Mouse (Mus musculus): Measurements from ENCODE around the gene Gm28042. TPM values are rescaled to one million over a fixed set of nuclear protein-coding genes. Genes with fewer than 3 reads are reported as not detected.

The Gm28042 gene
- polyA plus RNA-seq, 1 experiment from 2014 or later, result 5.3 TPM

- no peak overlapping the region for H3K4me3 ChIP-seq (ENCODE audit: low read depth, low read length)
- H3K36me3 ChIP-seq (ENCODE audit: control insufficient read depth, insufficient read depth, low read length), result no peaks in the 10 kb centered on the region
- H3K9ac ChIP-seq (ENCODE audit: low read depth, low read length), result no peak overlapping the region
- WGBS, result 79% methylated on average over 2 of the region's 2 CpGs
- H3K9me3 ChIP-seq (ENCODE audit: control insufficient read depth, low read length), result no peaks in the 10 kb centered on the region
- no peaks in the 10 kb centered on the region for H3K4me1 ChIP-seq (replicated peaks; ENCODE audit: control insufficient read depth, insufficient read depth, low read length)
- no peaks in the 10 kb centered on the region for H3K27me3 ChIP-seq (ENCODE audit: control insufficient read depth, insufficient read depth, low read length)
- no peak overlapping the region for H3K27ac ChIP-seq (ENCODE audit: low read depth, low read length)
- H3K4me2 ChIP-seq (replicated peaks; ENCODE audit: low read depth, low read length), result no peak overlapping the region
- ATAC-seq (ENCODE audit: low FRiP score) (no peak), DNase-seq (ENCODE audit: low spot score) (no peak)
Observed at GRCm38 (mm10) chr2:119992349-119992748, 34.9 kb upstream of the Gm28042 start.

- Histone ChIP-seq H3K27me3 (ENCODE audit: control insufficient read depth, insufficient read depth, low read length) (no peaks in the 10 kb centered on the region), H3K36me3 (ENCODE audit: control insufficient read depth, insufficient read depth, low read length) (no peaks in the 10 kb centered on the region), H3K9me3 (ENCODE audit: control insufficient read depth, low read length) (no peaks in the 10 kb centered on the region), H3K4me3 (ENCODE audit: low read depth, low read length) (no peak overlapping the region), H3K9ac (ENCODE audit: low read depth, low read length) (no peak overlapping the region), H3K4me2 (replicated peaks; ENCODE audit: low read depth, low read length) (no peak overlapping the region), H3K4me1 (replicated peaks; ENCODE audit: control insufficient read depth, insufficient read depth, low read length) (no peaks in the 10 kb centered on the region), H3K27ac (ENCODE audit: low read depth, low read length) (no peak overlapping the region)
- DNase-seq (ENCODE audit: low spot score) (no peak), ATAC-seq (ENCODE audit: low FRiP score) (no peak)
- WGBS, result 52% methylated on average over 2 of the region's 2 CpGs
Observed at GRCm38 (mm10) chr2:119993515-119993914, 33.8 kb upstream of the Gm28042 start.

- WGBS, result 92% methylated on average over 6 of the region's 6 CpGs
- ATAC-seq (ENCODE audit: low FRiP score), result no peak
- Histone ChIP-seq H3K4me1 (replicated peaks; ENCODE audit: control insufficient read depth, insufficient read depth, low read length) (no peaks in the 10 kb centered on the region), H3K9ac (ENCODE audit: low read depth, low read length) (no peak overlapping the region), H3K4me3 (ENCODE audit: low read depth, low read length) (no peak overlapping the region), H3K9me3 (ENCODE audit: control insufficient read depth, low read length) (no peaks in the 10 kb centered on the region), H3K27me3 (ENCODE audit: control insufficient read depth, insufficient read depth, low read length) (no peaks in the 10 kb centered on the region), H3K36me3 (ENCODE audit: control insufficient read depth, insufficient read depth, low read length) (no peaks in the 10 kb centered on the region), H3K4me2 (replicated peaks; ENCODE audit: low read depth, low read length) (no peak overlapping the region), H3K27ac (ENCODE audit: low read depth, low read length) (no peak overlapping the region)
- no peak for DNase-seq (ENCODE audit: low spot score)
Observed at GRCm38 (mm10) chr2:119994839-119995238, 32.5 kb upstream of the Gm28042 start.

DNA sequence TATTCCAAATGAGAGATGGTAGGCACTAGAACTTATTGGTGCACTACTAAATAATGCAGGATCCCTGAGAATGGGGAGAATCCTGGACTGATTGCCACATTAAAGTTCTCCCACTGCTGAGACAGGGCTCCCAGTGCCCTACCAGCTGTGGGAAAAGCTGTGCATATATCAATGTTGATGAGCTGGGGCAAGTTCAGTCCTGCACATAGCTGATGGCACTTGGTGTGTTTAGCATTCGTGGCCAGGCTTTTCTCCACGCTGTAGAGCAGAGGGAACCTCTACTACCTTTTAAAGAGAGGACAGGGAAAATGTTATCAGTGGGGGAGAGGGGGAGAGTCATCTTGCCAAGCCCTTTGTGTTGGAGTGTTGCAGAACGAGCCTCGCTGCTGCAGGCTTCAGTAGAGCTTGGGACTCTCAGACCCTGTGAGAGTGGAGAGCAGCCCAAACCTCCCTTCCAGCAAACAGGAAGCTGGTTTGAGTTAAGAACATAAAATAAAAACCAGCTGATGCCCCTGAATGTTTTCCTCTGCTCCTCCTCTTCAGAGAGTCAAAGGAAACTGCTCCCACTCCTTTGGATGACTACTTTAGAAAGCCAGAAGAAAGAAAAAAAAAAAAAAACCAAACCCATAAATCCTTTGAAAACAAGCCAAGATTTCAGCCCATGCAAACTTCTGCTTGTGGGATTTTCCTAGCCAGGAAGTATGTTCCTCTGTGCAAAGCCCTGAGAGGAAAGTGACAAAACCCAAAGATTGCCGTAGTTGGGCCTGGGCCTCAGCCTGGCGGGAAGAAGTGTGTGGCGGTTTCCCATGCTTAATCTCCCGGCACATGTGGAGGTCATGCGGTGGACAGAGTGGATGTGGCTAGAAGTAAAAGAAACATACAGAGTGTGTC lies 31.7 kb upstream of the Gm28042 start:
- no peaks in the 10 kb centered on the region for H3K27me3 ChIP-seq (ENCODE audit: control insufficient read depth, insufficient read depth, low read length)
- H3K9me3 ChIP-seq (ENCODE audit: control insufficient read depth, low read length), result no peaks in the 10 kb centered on the region
- H3K4me3 ChIP-seq (ENCODE audit: low read depth, low read length), result no peak overlapping the region
- no peaks in the 10 kb centered on the region for H3K4me1 ChIP-seq (replicated peaks; ENCODE audit: control insufficient read depth, insufficient read depth, low read length)
- peak; percentile 4 for DNase-seq (ENCODE audit: low spot score)
- no peak overlapping the region for H3K9ac ChIP-seq (ENCODE audit: low read depth, low read length)
- no peaks in the 10 kb centered on the region for H3K36me3 ChIP-seq (ENCODE audit: control insufficient read depth, insufficient read depth, low read length)
- no peak overlapping the region for H3K4me2 ChIP-seq (replicated peaks; ENCODE audit: low read depth, low read length)
- ATAC-seq (ENCODE audit: low FRiP score), result no peak
- 81% methylated on average over 9 of the region's 9 CpGs for WGBS
- no peak overlapping the region; the same call in 1 of the 2 replicates for H3K27ac ChIP-seq (ENCODE audit: low read depth, low read length)

GRCm38 (mm10) chr2:119997354-119997753 lies 29.9 kb upstream of the Gm28042 start:
- no peak for DNase-seq (ENCODE audit: low spot score)
- 91% methylated on average over 4 of the region's 4 CpGs for WGBS
- no peaks in the 10 kb centered on the region for H3K9me3 ChIP-seq (ENCODE audit: control insufficient read depth, low read length)
- no peaks in the 10 kb centered on the region for H3K27me3 ChIP-seq (ENCODE audit: control insufficient read depth, insufficient read depth, low read length)
- no peaks in the 10 kb centered on the region for H3K4me1 ChIP-seq (replicated peaks; ENCODE audit: control insufficient read depth, insufficient read depth, low read length)
- no peak for ATAC-seq (ENCODE audit: low FRiP score)
- no peak overlapping the region for H3K27ac ChIP-seq (ENCODE audit: low read depth, low read length)
- no peaks in the 10 kb centered on the region for H3K36me3 ChIP-seq (ENCODE audit: control insufficient read depth, insufficient read depth, low read length)
- H3K4me3 ChIP-seq (ENCODE audit: low read depth, low read length), result no peak overlapping the region
- no peak overlapping the region for H3K4me2 ChIP-seq (replicated peaks; ENCODE audit: low read depth, low read length)
- H3K9ac ChIP-seq (ENCODE audit: low read depth, low read length), result no peak overlapping the region

DNA sequence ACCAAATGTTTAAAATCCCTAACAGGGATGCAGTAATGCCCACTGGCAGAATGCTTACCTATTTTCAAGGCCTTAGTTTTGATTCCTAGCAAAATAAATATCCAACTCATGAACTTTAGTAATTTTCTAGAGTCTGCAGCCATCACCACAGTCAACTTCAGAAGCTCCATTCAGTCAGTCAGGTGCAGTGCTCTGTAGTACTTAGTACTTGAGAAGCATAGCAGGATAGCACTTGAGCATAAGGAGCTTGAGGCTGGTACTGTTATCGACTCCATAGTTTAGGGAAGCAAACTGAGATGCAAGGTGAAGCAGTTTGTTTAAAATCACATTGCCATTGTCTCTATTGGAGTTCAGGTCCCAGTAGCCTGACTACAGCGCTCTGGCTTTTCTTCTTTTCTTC lies 27.6 kb upstream of the Gm28042 start:
- whole genome bisulfite sequencing, result 86% methylated on average over 2 of the region's 2 CpGs
- H3K9ac ChIP-seq (ENCODE audit: low read depth, low read length), result no peak overlapping the region
- no peak for ATAC-seq (ENCODE audit: low FRiP score)
- DNase-seq (ENCODE audit: low spot score), result no peak
- no peak overlapping the region for H3K27ac ChIP-seq (ENCODE audit: low read depth, low read length)
- no peaks in the 10 kb centered on the region for H3K36me3 ChIP-seq (ENCODE audit: control insufficient read depth, insufficient read depth, low read length)
- no peak overlapping the region for H3K4me3 ChIP-seq (ENCODE audit: low read depth, low read length)
- H3K4me1 ChIP-seq (replicated peaks; ENCODE audit: control insufficient read depth, insufficient read depth, low read length), result no peaks in the 10 kb centered on the region
- no peaks in the 10 kb centered on the region for H3K9me3 ChIP-seq (ENCODE audit: control insufficient read depth, low read length)
- H3K27me3 ChIP-seq (ENCODE audit: control insufficient read depth, insufficient read depth, low read length), result no peaks in the 10 kb centered on the region
- H3K4me2 ChIP-seq (replicated peaks; ENCODE audit: low read depth, low read length), result no peak overlapping the region

DNA sequence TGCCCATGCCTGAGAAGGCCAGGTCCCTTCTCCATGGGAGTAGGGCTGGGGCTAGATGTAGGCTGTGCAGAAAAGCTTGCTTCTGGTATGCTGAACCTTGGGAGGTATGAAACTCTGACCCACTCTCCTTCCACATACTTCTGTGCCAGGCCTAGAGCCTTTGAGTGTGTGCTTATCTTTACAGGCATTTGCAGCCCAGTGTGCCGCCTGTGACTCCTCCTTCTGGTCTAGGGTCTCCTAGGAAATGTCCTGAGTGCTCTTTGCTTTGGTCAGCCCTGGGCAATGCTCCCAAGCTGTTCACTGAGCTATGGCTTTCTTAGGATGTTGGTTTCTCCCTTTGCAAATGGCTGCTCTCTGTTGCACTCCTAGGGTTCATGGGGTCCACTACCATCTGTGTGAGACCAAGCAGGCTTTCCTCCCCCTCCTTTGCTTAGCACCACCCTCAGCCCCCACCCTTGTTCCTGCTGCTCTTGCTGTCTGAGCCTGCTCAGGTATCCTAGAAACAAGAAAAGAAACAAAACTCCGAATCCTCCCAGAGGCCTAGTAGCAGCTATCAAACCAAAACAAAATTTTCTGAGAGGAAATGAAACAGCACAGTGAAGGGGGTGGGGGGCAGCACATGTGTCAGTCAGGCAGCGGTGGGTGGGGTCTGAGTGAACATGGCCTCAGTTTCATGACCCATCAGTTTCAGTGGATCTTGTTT lies 26.3 kb upstream of the Gm28042 start:
- Histone ChIP-seq H3K4me3 (ENCODE audit: low read depth, low read length) (no peak overlapping the region), H3K4me1 (replicated peaks; ENCODE audit: control insufficient read depth, insufficient read depth, low read length) (no peaks in the 10 kb centered on the region), H3K9me3 (ENCODE audit: control insufficient read depth, low read length) (no peaks in the 10 kb centered on the region), H3K4me2 (replicated peaks; ENCODE audit: low read depth, low read length) (no peak overlapping the region), H3K36me3 (ENCODE audit: control insufficient read depth, insufficient read depth, low read length) (no peaks in the 10 kb centered on the region), H3K27me3 (ENCODE audit: control insufficient read depth, insufficient read depth, low read length) (no peaks in the 10 kb centered on the region), H3K27ac (ENCODE audit: low read depth, low read length) (no peak overlapping the region), H3K9ac (ENCODE audit: low read depth, low read length) (no peak overlapping the region)
- DNase-seq (ENCODE audit: low spot score), result no peak
- ATAC-seq (ENCODE audit: low FRiP score), result no peak
- 78% methylated on average over 3 of the region's 3 CpGs for WGBS

DNA sequence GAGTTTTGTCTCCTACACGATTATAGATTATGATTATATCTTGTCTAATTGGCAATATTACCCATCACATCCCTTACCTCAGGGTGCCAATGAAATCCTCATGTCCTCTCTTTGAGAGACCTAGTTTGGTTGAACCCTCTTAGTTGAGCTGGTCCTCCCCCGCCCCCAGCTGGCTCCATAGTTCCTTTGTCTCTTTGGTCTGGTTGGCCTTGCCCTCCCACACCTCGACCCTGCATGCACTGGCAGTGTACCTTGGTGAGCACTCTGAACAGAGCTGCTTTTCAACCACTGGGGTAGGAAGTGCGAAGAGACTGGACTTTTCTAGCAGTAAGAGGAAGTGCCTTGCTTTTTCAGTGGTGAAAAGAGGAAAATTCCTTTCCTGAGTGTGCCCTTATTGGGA lies 25.3 kb upstream of the Gm28042 start:
- no peak overlapping the region for H3K4me2 ChIP-seq (replicated peaks; ENCODE audit: low read depth, low read length)
- whole genome bisulfite sequencing, result 70% methylated on average over 4 of the region's 4 CpGs

DNA sequence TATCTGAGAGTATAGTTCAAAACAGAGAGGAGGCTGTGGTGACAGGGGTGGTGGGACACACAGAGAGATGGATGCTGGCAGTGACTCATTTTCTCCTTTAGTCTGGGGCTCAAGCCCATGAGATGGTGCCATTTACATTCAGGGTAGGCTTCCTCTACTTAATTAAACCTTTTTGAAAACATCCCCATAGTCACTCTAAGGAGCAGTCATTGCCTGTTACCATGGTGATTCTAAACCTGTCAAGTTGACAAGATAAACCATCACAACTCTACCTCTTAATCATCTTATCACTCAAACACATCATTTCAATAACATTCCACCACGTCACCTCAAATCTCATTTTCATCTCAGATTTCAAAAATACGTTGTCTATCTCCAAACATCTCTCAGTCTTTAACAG lies 23.3 kb upstream of the Gm28042 start:
- Histone ChIP-seq H3K4me2 (replicated peaks; ENCODE audit: low read depth, low read length) (no peak overlapping the region), H3K27ac (ENCODE audit: low read depth, low read length) (no peak overlapping the region), H3K9ac (ENCODE audit: low read depth, low read length) (no peak overlapping the region), H3K27me3 (ENCODE audit: control insufficient read depth, insufficient read depth, low read length) (no peaks in the 10 kb centered on the region), H3K9me3 (ENCODE audit: control insufficient read depth, low read length) (no peaks in the 10 kb centered on the region), H3K36me3 (ENCODE audit: control insufficient read depth, insufficient read depth, low read length) (no peaks in the 10 kb centered on the region), H3K4me3 (ENCODE audit: low read depth, low read length) (no peak overlapping the region), H3K4me1 (replicated peaks; ENCODE audit: control insufficient read depth, insufficient read depth, low read length) (no peaks in the 10 kb centered on the region)
- DNase-seq (ENCODE audit: low spot score) (no peak), ATAC-seq (ENCODE audit: low FRiP score) (no peak)
- WGBS, result 89% methylated on average over 2 of the region's 2 CpGs

More for the DNA sequence above, 25.3 kb upstream of the Gm28042 start:
- Histone ChIP-seq H3K36me3 (ENCODE audit: control insufficient read depth, insufficient read depth, low read length) (no peaks in the 10 kb centered on the region), H3K9me3 (ENCODE audit: control insufficient read depth, low read length) (no peaks in the 10 kb centered on the region), H3K4me3 (ENCODE audit: low read depth, low read length) (no peak overlapping the region), H3K9ac (ENCODE audit: low read depth, low read length) (no peak overlapping the region), H3K27ac (ENCODE audit: low read depth, low read length) (no peak overlapping the region), H3K27me3 (ENCODE audit: control insufficient read depth, insufficient read depth, low read length) (no peaks in the 10 kb centered on the region), H3K4me1 (replicated peaks; ENCODE audit: control insufficient read depth, insufficient read depth, low read length) (no peaks in the 10 kb centered on the region)
- no peak for ATAC-seq (ENCODE audit: low FRiP score)
- no peak for DNase-seq (ENCODE audit: low spot score)

Measured in hindbrain, embryonic 11.5 days (tissue).